Mouse (Mus musculus) kidney, adult 8-10 months (tissue): ENCODE results near the gene Zfp710.
"Not testable (repeated sequence)": the region's sequence is repeated elsewhere in the genome, so short reads cannot be mapped to it uniquely, and the experiment has no call there.

Experiments
- DNase-seq, 2 experiments: peaks; one replicate each; pipeline ENCODE4 v3.0.0; 2022

Gene Zfp710

DNA sequence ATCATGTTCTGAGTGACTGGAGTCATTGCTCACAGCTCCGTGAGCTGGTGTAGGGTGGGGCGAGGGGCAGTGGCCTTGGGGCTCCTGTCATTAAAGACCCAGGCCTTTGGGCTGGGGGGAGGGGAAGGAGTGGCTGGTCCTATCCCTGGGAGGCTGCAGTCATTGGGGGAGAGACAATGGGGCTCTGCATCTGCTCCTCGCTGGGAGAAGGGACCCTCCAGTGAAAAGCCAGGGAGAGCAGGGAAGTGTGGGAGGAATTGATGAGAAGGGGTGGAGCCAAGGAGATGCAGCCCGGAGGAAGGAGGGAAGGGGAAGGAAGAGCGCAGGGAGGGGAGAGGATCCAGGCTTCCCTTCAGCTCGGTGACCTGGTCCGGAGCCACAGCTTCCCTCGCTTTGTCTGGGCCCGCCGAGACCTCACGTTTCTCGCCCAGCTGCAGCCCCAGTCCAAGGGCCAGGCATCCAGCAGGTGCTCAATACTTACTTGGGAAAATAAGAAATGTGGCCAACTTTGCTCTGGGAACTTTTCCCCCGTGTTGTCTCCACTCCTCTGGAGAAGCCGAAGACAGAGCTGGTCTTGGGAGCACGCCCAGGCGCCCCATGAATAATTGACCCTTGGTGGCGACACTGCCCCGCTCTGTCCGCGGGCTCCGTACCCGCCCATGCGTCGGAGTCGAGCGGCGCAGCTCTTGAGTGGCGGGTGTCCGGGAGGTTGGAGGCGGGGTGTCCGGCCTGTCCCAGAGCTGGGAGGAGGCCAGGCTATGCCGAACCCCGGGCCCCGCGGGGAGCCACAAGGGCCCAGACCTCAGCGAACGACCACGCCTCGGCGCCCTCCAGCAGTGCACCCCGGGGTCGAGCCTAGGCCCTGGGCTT is at the start of gene Zfp710:
Gene Zfp710, plus strand, starts transcription at position 294 of the 870 bp plus-strand sequence.
- peak; percentile 91 for DNase-seq

DNA sequence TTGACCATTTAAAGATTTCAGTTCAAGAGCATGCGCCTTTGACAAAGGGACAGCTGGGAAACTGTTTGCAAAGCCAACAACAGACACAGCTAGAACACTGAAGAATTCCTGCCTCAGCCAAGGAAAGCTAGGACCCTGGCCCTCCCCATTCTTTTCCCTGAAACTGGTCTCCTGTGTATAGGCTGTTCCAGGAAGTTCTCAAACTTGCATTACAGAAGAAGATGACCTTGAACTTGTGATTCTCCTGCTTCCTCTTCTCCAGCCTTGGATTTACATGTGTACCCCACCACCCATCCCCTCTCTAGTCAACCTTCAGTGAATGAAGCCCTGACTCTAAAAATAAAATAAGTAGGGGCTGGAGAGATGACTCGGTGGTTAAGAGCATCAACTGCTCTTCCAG is 49.3 kb upstream of the Zfp710 start:
- no peak for DNase-seq

DNA sequence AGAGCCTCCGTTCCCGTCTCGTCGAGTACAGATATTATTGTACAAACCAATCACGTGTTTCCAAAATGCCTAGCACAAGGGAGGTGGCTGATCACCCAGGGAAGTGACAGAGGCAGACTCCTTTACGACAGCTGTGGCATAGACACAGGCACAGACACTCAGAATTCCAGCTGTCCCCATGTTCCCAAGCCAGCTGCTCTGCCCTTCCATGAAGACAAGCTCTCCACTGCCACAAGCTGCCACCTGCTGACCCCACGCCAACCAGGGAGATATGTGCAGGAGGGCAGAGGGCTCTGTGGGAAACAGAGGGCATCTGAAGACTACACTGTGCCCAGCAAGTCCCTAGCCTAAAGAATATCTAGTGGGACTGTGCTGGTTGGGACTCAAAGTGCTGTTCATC is 37.9 kb upstream of the Zfp710 start:
- DNase-seq, result no peak

DNA sequence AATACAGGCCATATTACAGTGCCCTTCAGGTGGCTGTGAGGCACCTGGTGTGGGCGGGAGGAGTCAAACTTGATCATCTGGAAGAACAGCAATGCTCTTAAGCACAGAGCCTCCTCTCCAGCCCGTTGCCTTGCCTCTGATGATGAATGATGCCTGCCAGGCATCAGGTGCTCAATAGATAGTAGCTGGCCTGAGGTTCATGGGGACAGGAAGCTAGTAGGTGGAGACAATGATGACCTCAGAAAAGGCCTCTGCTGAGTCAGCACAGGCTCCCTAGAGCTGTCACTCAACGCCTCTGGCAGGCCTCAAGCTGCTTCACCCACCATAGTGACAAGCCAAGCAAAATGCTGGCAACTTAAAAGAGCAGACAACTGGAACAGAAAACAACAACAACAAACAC is 36.9 kb upstream of the Zfp710 start:
- no peak for DNase-seq

GRCm38 (mm10) chr7:79988466-79988865 is 36.1 kb upstream of the Zfp710 start:
- DNase-seq, result not testable (repeated sequence)

GRCm38 (mm10) chr7:79994476-79994875 is 30.1 kb upstream of the Zfp710 start:
- peak; percentile 33 to 76 for DNase-seq

DNA sequence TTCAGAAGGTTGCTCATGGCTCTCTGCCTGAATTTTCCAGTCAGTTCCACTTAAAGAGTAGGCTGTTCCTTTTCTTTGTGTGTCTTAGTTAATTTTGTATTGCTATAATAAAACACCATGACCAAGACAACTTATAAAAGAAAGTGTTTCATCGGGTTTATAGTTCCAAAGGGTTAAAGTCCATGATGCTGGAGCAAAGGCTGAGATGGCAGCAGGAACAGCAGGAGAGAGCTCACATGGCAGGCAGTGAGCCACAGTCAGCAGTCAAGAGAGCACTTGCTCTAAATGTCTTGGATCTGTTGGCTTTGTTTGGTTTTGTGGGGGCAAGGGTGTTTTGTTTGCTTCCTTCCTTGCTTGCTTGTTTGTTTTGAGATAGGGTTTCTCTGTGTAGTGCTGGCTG is 26.9 kb upstream of the Zfp710 start:
- peak in 1 of 2 experiments; percentile 17 for DNase-seq

- no peak for DNase-seq
Measured at GRCm38 (mm10) chr7:80002353-80003055, 22.1 kb upstream of the Zfp710 start.

- no peak for DNase-seq
Measured at GRCm38 (mm10) chr7:80004776-80005554, 19.6 kb upstream of the Zfp710 start.

DNA sequence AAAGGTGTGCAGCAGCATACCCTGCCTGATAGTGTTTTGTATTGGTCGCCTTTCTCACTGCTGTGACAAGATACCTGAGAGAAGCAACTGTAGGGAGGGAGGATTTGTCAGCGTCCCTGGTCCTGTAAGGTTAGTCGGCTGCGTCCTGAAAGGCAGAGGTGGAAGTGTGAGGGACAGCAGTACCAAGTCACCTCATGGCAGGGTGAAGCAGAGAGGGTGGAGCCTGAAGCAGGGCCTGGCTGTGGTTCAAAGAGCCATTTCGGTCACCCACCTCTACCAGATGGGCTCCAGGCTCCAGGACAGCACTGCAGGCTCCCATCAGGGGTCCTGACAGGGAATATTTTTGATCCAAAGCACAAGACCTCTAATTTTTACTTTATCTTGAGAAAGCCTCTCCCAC is 13.9 kb upstream of the Zfp710 start:
- DNase-seq, result no peak

DNA sequence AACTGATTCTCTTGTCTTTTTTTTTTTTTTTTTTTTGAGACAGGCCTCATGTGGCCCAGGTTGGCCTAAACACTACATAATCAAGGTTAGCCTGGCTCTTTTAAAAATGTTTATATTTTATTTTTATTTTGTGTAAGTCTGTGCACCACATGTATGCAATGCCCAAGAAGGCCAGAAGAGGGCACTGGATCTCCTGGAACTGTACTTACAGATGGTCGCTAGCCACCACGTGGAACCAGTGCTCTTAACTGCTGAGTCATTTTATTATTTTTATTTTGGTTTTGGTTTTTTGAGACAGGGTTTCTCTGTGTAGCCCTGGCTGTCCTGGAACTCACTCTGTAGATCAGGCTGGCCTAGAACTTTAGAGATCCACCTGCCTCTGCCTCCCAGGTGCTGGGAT is 13.1 kb upstream of the Zfp710 start:
- peak in 1 of 2 experiments; percentile 77 for DNase-seq

GRCm38 (mm10) chr7:80013884-80014550 is 10.6 kb upstream of the Zfp710 start:
- DNase-seq, result peak; percentile 44 to 65

GRCm38 (mm10) chr7:80014826-80015755 is 9.5 kb upstream of the Zfp710 start:
- no peak for DNase-seq

- DNase-seq, result no peak
Measured at GRCm38 (mm10) chr7:80018506-80019452, 5.8 kb upstream of the Zfp710 start.

DNA sequence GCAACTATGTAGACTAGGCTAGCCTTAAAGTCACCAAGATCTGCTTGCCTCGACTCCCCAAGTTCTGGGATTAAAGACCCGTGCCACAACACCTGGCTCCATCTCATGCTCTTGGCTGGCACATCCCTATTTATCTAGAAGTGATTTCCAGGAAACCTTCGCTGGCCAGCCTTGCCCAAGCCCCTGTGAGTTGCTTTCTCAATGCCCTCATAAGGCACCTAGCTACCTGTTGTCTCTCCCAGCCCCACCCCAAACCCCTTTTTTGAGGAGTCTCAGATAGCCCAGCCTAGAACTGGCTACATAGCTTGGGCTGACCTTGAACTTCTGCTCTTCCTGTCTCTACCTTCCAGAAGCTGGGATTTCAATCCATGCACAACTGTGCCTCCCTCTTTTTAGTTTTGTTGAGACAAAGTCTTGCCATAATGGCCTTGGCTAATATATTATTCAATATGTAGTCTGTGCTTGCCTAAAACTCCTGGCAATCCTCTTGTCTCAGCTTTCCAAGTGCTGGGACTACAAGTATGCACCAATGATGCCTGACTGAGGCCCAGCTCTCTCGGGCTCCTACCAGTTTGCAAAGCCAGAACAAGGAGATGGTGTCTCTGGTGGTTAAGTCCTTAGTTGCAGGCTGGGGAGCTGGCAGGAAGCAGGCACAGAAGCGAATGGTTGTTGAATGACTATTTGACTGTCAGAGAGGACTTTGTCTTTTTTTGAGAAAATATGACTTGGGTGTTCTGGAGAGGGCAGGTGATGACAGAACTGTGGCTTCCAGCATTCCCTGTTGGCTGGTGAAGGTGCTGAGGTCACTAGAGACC is 786 bp upstream of the Zfp710 start:
- peak in 1 of 2 experiments; percentile 43 for DNase-seq

GRCm38 (mm10) chr7:80025391-80026117 is 940 bp downstream of the Zfp710 start:
- DNase-seq, result no peak

- no peak for DNase-seq
Measured at GRCm38 (mm10) chr7:80026118-80026989, 1.7 kb downstream of the Zfp710 start.
